Mouse (Mus musculus) spleen, postnatal 0 days (tissue): ENCODE measurements around the gene Tnfsf11. TPM values are rescaled to one million over a fixed set of nuclear protein-coding genes. Genes with fewer than 3 reads are reported as not detected.

Experiments used
- polyA plus RNA-seq: library from polyadenylated mRNA; unstranded; fragments of >200 nt; fragmentation: Nextera tagmentation; extraction: Ambion mirVana; gene quantifications from 2 replicates; pipeline ENCODE4 v1.2.1, GENCODE M21; 2015

Gene Tnfsf11
- 0.25 and 0.29 TPM in 2 replicates for polyA plus RNA-seq

DNA sequence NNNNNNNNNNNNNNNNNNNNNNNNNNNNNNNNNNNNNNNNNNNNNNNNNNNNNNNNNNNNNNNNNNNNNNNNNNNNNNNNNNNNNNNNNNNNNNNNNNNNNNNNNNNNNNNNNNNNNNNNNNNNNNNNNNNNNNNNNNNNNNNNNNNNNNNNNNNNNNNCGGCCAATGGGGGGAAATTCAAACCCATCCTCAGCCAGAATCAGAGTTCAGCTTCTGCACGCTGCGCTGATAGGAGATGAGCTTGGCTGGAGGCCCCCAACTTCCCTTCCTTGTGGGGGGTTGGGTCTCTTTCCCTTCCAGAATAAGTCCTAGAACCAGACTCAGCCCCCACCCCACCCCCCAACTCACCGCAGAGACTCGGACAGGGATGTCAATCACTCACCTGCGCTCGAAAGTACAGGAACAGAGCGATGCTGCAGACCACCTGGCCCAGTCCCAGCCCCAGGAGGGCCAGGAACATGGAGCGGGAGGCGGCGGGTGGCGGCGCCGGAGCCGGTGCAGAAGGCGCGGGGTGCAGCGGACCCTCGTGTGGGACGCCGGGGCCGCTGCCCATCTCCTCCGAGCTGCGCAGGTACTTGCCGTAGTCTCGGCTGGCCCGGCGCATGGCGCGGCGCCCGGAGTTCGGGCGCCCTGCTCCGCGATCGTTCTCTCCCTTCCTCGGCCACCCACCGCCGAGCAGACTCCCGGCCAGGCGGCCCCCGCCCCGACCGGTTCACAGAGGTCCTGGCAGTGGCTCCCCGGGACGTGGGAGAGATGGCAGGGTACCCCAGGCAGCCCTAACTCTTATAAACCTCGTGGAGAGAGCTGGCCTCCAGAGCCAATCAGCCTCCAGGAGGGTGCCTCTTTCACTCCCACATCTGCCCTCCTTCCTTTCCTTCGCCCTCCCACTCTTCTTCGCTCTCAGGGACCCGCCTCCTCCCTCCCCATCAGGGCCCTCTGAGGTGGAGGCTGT lies at the start of gene Tnfsf11:
TSS of gene Tnfsf11 (minus strand) at position 758 of the 952 bp plus-strand sequence.

Other genes with a start within 250 kb of the Tnfsf11 start
- gene Fam216b, start 219.0 kb downstream of the Tnfsf11 start, polyA plus RNA-seq, result not detected in 2 replicates
- 6.6 and 7.0 TPM in 2 replicates for gene Akap11, start 228.8 kb upstream of the Tnfsf11 start, polyA plus RNA-seq